In genomic region chr16:4078302-4078701, GRCm38 (mm10) we compare ENCODE assay signal across 11 mouse cellular contexts. TPM values are rescaled to one million over a fixed set of nuclear protein-coding genes. Genes with fewer than 3 reads are reported as not detected.
DNase-seq lines count a peak whose midpoint lies in the region; ATAC-seq and TF ChIP-seq lines count a peak whose summit lies in the region.
"Not testable (repeated sequence)": the region's sequence is repeated elsewhere in the genome, so short reads cannot be mapped to it uniquely, and the experiment has no call there.
"Had no signal": no experiment of that assay in that cellular context is flagged by ENCODE, and none has a peak within 500 bp of the region (broad histone marks: within the 10 kb centered on the region; RNA-seq: fewer than 3 reads in every experiment).

No protein-coding gene starts in this region.

- 73% methylated on average over 10 of the region's 10 CpGs for WGBS in embryonic facial prominence, embryonic 13.5 days
- WGBS in heart, embryonic 10.5 days, result 67% methylated on average over 10 of the region's 10 CpGs
- WGBS in hindbrain, embryonic 15.5 days, result 75% methylated on average over 10 of the region's 10 CpGs
- 67% methylated on average over 10 of the region's 10 CpGs for WGBS in liver, embryonic 15.5 days (ENCODE audit: insufficient replicate concordance)
- 70% methylated on average over 10 of the region's 10 CpGs for WGBS in midbrain, embryonic 15.5 days
- WGBS in stomach, postnatal 0 days, result 54% methylated on average over 10 of the region's 10 CpGs

- peak overlapping the region in 2 of 3 experiments; percentile 35 to 99 for H3K4me3 ChIP-seq in CH12.LX (replicated peaks in 1 of 3; ENCODE audit: low read depth in 2 of 3, low read length in 2 of 3, poor library complexity in 1 of 3)
- peak overlapping the region; percentile 88 for H3K4me3 ChIP-seq in embryonic facial prominence, embryonic 13.5 days
- peak overlapping the region; percentile 98; the same call in 1 of the 2 replicates for H3K4me3 ChIP-seq in heart, embryonic 10.5 days
- peak overlapping the region; percentile 93 for H3K4me3 ChIP-seq in hindbrain, embryonic 15.5 days
- H3K4me3 ChIP-seq in liver, embryonic 15.5 days (replicated peaks), result peak overlapping the region; percentile 92
- peak overlapping the region; percentile 83 for H3K4me3 ChIP-seq in midbrain, embryonic 15.5 days
- H3K4me3 ChIP-seq in stomach, postnatal 0 days (ENCODE audit: low read depth, low read length), result peak overlapping the region; percentile 80

- TF ChIP-seq RAD21 in CH12.LX (IDR thresholded peaks at IDR 0.05; ENCODE audit: low read depth, low read length), result not testable (repeated sequence)

- H3K9ac ChIP-seq in CH12.LX (ENCODE audit: insufficient read depth, low read depth), result peak overlapping the region; percentile 64; the same call in 1 of the 2 replicates
- H3K9ac ChIP-seq in embryonic facial prominence, embryonic 13.5 days, result peak overlapping the region; percentile 89; the same call in 1 of the 2 replicates
- not testable (repeated sequence) for H3K9ac ChIP-seq in hindbrain, embryonic 15.5 days; liver, embryonic 15.5 days; midbrain, embryonic 15.5 days; stomach, postnatal 0 days (ENCODE audit: low read length)

- TF ChIP-seq POLR2A in CH12.LX (IDR thresholded peaks at IDR 0.05; ENCODE audit: low read depth, low read length), result not testable (repeated sequence)

- ATAC-seq in embryonic facial prominence, embryonic 13.5 days (ENCODE audit: insufficient number of reproducible peaks, insufficient read depth, low FRiP score, low TSS enrichment, low read depth); hindbrain, embryonic 15.5 days (ENCODE audit: low FRiP score, low read depth); liver, embryonic 15.5 days (ENCODE audit: insufficient read depth); midbrain, embryonic 15.5 days (replicated peaks); stomach, postnatal 0 days (ENCODE audit: low FRiP score, low TSS enrichment): not testable (repeated sequence)

- DNase-seq in CH12.LX (ENCODE audit: extremely low read depth); heart, embryonic 10.5 days (ENCODE audit: low spot score); stomach, postnatal 0 days (ENCODE audit: low spot score): not testable (repeated sequence)
- peak; percentile 25 for DNase-seq in kidney, postnatal 10 days

- TF ChIP-seq CTCF in CH12.LX (conservative IDR thresholded peaks at IDR 0.05 in 1 of 2, IDR thresholded peaks at IDR 0.05 in 1 of 2; ENCODE audit: low read depth in 2 of 2, low read length in 2 of 2); stomach, postnatal 0 days (IDR thresholded peaks at IDR 0.05; ENCODE audit: low read depth): not testable (repeated sequence)

- H3K27ac ChIP-seq in CH12.LX (ENCODE audit: insufficient read depth, low read depth); hindbrain, embryonic 15.5 days (replicated peaks); midbrain, embryonic 15.5 days; stomach, postnatal 0 days (replicated peaks): not testable (repeated sequence)
- peak overlapping the region; percentile 89; the same call in 1 of the 2 replicates for H3K27ac ChIP-seq in embryonic facial prominence, embryonic 13.5 days
- peak overlapping the region; percentile 95; the same call in 1 of the 2 replicates for H3K27ac ChIP-seq in heart, embryonic 10.5 days
- peak overlapping the region; percentile 86; the same call in 1 of the 2 replicates for H3K27ac ChIP-seq in liver, embryonic 15.5 days (replicated peaks)

- peaks cover 38% of the 10 kb centered on the region for H3K79me2 ChIP-seq in CH12.LX (replicated peaks; ENCODE audit: control insufficient read depth, extremely low read depth, insufficient read depth, poor library complexity, severe bottlenecking)

- H3K9me3 ChIP-seq in CH12.LX (replicated peaks; ENCODE audit: low read length); embryonic facial prominence, embryonic 13.5 days; heart, embryonic 10.5 days; hindbrain, embryonic 15.5 days; liver, embryonic 15.5 days (replicated peaks); midbrain, embryonic 15.5 days; stomach, postnatal 0 days (ENCODE audit: control insufficient read depth, low read length): not testable (repeated sequence)

- in situ Hi-C loops in CH12.LX (cut with MboI; ENCODE audit: low pct_ligation_motif_present, low pct_unique_long_range_greater_than_20kb, low sequenced_read_pairs), result not testable (repeated sequence)

- peak overlapping the region; percentile 14; the same call in 1 of the 2 replicates for H3K4me2 ChIP-seq in CH12.LX (ENCODE audit: insufficient read depth, low read depth, poor library complexity, severe bottlenecking)
- H3K4me2 ChIP-seq in embryonic facial prominence, embryonic 13.5 days, result peak overlapping the region; percentile 71
- peak overlapping the region; percentile 66 for H3K4me2 ChIP-seq in hindbrain, embryonic 15.5 days
- H3K4me2 ChIP-seq in liver, embryonic 15.5 days, result peak overlapping the region; percentile 82
- peak overlapping the region; percentile 58 for H3K4me2 ChIP-seq in midbrain, embryonic 15.5 days
- H3K4me2 ChIP-seq in stomach, postnatal 0 days (replicated peaks; ENCODE audit: low read depth), result not testable (repeated sequence)

- H3K36me3 ChIP-seq in CH12.LX (replicated peaks in 1 of 2; ENCODE audit: control insufficient read depth in 1 of 2, insufficient read depth in 1 of 2, low read length in 1 of 2), result peaks cover 8 to 33% of the 10 kb centered on the region in 2 experiments
- not testable (repeated sequence) for H3K36me3 ChIP-seq in embryonic facial prominence, embryonic 13.5 days; hindbrain, embryonic 15.5 days; liver, embryonic 15.5 days (replicated peaks); midbrain, embryonic 15.5 days (replicated peaks); stomach, postnatal 0 days (ENCODE audit: control insufficient read depth, insufficient read depth, low read length)
- H3K36me3 ChIP-seq in heart, embryonic 10.5 days, result peaks cover 16% of the 10 kb centered on the region

- TF ChIP-seq EP300 in CH12.LX (IDR thresholded peaks at IDR 0.05; ENCODE audit: low read length); stomach, postnatal 0 days (optimal IDR thresholded peaks at IDR 0.05): not testable (repeated sequence)

- H3K4me1 ChIP-seq in CH12.LX (ENCODE audit: control insufficient read depth in 1 of 2, insufficient read depth in 2 of 2), result peaks cover 12 to 68% of the 10 kb centered on the region in 2 experiments
- peaks cover 23% of the 10 kb centered on the region for H3K4me1 ChIP-seq in embryonic facial prominence, embryonic 13.5 days
- H3K4me1 ChIP-seq in heart, embryonic 10.5 days, result peaks cover 32% of the 10 kb centered on the region
- H3K4me1 ChIP-seq in hindbrain, embryonic 15.5 days (replicated peaks), result peaks cover 20% of the 10 kb centered on the region
- peaks cover 40% of the 10 kb centered on the region for H3K4me1 ChIP-seq in liver, embryonic 15.5 days (replicated peaks)
- peaks cover 22% of the 10 kb centered on the region for H3K4me1 ChIP-seq in midbrain, embryonic 15.5 days
- not testable (repeated sequence) for H3K4me1 ChIP-seq in stomach, postnatal 0 days (replicated peaks; ENCODE audit: control insufficient read depth, insufficient read depth)

- dilution Hi-C loops in CH12.LX (cut with MboI; ENCODE audit: extremely low pct_ligation_motif_present, extremely low pct_unique_long_range_greater_than_20kb, low sequenced_read_pairs), result not testable (repeated sequence)

- not testable (repeated sequence) for H3K27me3 ChIP-seq in CH12.LX (replicated peaks); embryonic facial prominence, embryonic 13.5 days; heart, embryonic 10.5 days (ENCODE audit: insufficient read depth, poor library complexity, severe bottlenecking); hindbrain, embryonic 15.5 days; liver, embryonic 15.5 days; midbrain, embryonic 15.5 days (replicated peaks); stomach, postnatal 0 days (ENCODE audit: control insufficient read depth, insufficient read depth, low read length)

TF ChIP-seq in CH12.LX, 34 proteins besides CTCF, POLR2A, EP300 and RAD21:
- 0 out of 2 replicates have a peak, but pooled peaks have one; percentile 5 for TF ChIP-seq POLR2AphosphoS2 (IDR thresholded peaks at IDR 0.05; ENCODE audit: low read depth, low read length)

RNA-seq across cellular contexts. Expression of gene Trap1, which starts 0.7 kb away (rescaled TPM):
- total RNA-seq in CH12.LX (2012; rRNA removed) (163 and 167 TPM in 2 replicates), CH12.LX (2014; rRNA removed) (143 and 145 TPM in 2 replicates)
- 284 and 287 TPM in 2 replicates for polyA plus RNA-seq in CH12.LX (2012; ENCODE audit: insufficient read length, low read depth)
- 77.8 and 83.7 TPM in 2 replicates for polyA plus RNA-seq in embryonic facial prominence, embryonic 13.5 days (2015; fragmentation: Nextera tagmentation; extraction: Ambion mirVana)
- polyA plus RNA-seq in heart, embryonic 10.5 days (2016; fragmentation: Nextera tagmentation; extraction: Ambion mirVana), result 105 and 112 TPM in 2 replicates
- 52.4 and 54.4 TPM in 2 replicates for polyA plus RNA-seq in hindbrain, embryonic 15.5 days (2015; fragmentation: Nextera tagmentation; extraction: Ambion mirVana)
- polyA plus RNA-seq in liver, embryonic 15.5 days (2015; fragmentation: Nextera tagmentation; extraction: Ambion mirVana), result 75.6 and 81.1 TPM in 2 replicates
- 49.1 and 54.3 TPM in 2 replicates for polyA plus RNA-seq in midbrain, embryonic 15.5 days (2015; fragmentation: Nextera tagmentation; extraction: Ambion mirVana)
- 46.7 and 50.3 TPM in 2 replicates for polyA plus RNA-seq in stomach, postnatal 0 days (2015; fragmentation: Nextera tagmentation; extraction: Ambion mirVana)

RNA-seq across cellular contexts. Expression of gene Dnase1, which starts 41.6 kb away (rescaled TPM):
- total RNA-seq in CH12.LX (2012; rRNA removed) (0.64 and 0.80 TPM in 2 replicates), CH12.LX (2014; rRNA removed) (0.69 TPM in 1 of 2 replicates, not detected in the other)
- polyA plus RNA-seq in CH12.LX (2012; ENCODE audit: insufficient read length, low read depth), result 4.3 and 5.9 TPM in 2 replicates
- polyA plus RNA-seq in embryonic facial prominence, embryonic 13.5 days (2015; fragmentation: Nextera tagmentation; extraction: Ambion mirVana), result 6.2 and 6.5 TPM in 2 replicates
- polyA plus RNA-seq in heart, embryonic 10.5 days (2016; fragmentation: Nextera tagmentation; extraction: Ambion mirVana), result 5.2 and 5.5 TPM in 2 replicates
- polyA plus RNA-seq in hindbrain, embryonic 15.5 days (2015; fragmentation: Nextera tagmentation; extraction: Ambion mirVana), result 4.3 and 7.8 TPM in 2 replicates
- polyA plus RNA-seq in liver, embryonic 15.5 days (2015; fragmentation: Nextera tagmentation; extraction: Ambion mirVana), result 0.88 and 1.0 TPM in 2 replicates
- 6.9 and 8.6 TPM in 2 replicates for polyA plus RNA-seq in midbrain, embryonic 15.5 days (2015; fragmentation: Nextera tagmentation; extraction: Ambion mirVana)
- polyA plus RNA-seq in stomach, postnatal 0 days (2015; fragmentation: Nextera tagmentation; extraction: Ambion mirVana), result 0.65 and 0.78 TPM in 2 replicates
- total RNA-seq: gastrocnemius, postnatal 25 days; monocyte, adult 5-6 weeks had no signal
- polyA plus RNA-seq: urinary bladder, adult 2 months had no signal
